Mouse (Mus musculus) liver, adult 2 months (tissue): Measurements from ENCODE around the gene Ets1. TPM values are rescaled to one million over a fixed set of nuclear protein-coding genes. Genes with fewer than 3 reads are reported as not detected.

Experiments used
- DNase-seq: peaks from one replicate; pipeline ENCODE4 v3.0.0-alpha.2; 2011; ENCODE audit warnings: low read depth, low spot score; ENCODE audit errors: extremely low read depth
- H3K27ac ChIP-seq: fragments of 200-500 bp; replicated peaks from 2 replicates; pipeline ENCODE4 v1.5.1; 2012; ENCODE audit warnings: low read depth, mild to moderate bottlenecking, control low read depth, inconsistent platforms, low read length; ENCODE audit not compliant: insufficient read depth
- H3K27me3 ChIP-seq: fragments of 200-500 bp; 2 replicates; pipeline ENCODE4 v1.6.1; 2012; ENCODE audit warnings: mild to moderate bottlenecking, moderate library complexity, low read length, inconsistent platforms; ENCODE audit not compliant: control insufficient read depth, insufficient read depth
- H3K36me3 ChIP-seq: fragments of 200-500 bp; 2 replicates; pipeline ENCODE4 v1.6.1; 2012; ENCODE audit warnings: low read length, inconsistent platforms; ENCODE audit not compliant: control insufficient read depth, insufficient read depth
- H3K4me1 ChIP-seq: fragments of 200-500 bp; 2 replicates; pipeline ENCODE4 v1.6.1; 2011; ENCODE audit warnings: low read length; ENCODE audit not compliant: control insufficient read depth, insufficient read depth
- H3K4me3 ChIP-seq: fragments of 200-500 bp; 2 replicates; pipeline ENCODE4 v1.5.1; 2011; ENCODE audit warnings: low read depth, mild to moderate bottlenecking, control low read depth, low read length, moderate library complexity; ENCODE audit not compliant: insufficient read depth
- H3K79me2 ChIP-seq: fragments of 200-500 bp; 2 replicates; pipeline ENCODE4 v1.6.1; 2012; ENCODE audit warnings: inconsistent platforms, mild to moderate bottlenecking, low read length, moderate library complexity; ENCODE audit not compliant: control insufficient read depth, insufficient read depth
- H3K9ac ChIP-seq: fragments of 200-500 bp; 2 replicates; pipeline ENCODE4 v1.6.1; 2012; ENCODE audit warnings: low read depth, mild to moderate bottlenecking, control low read depth, inconsistent platforms, low read length
- CTCF ChIP-seq: fragments of 200-500 bp; IDR thresholded peaks from 2 replicates; pipeline ENCODE4 v1.5.1; 2011; ENCODE audit warnings: low read depth, low read length, control low read depth
- POLR2A ChIP-seq: fragments of 200-500 bp; IDR thresholded peaks from 2 replicates; pipeline ENCODE4 v1.6.1; 2011; ENCODE audit warnings: low read length, control low read depth; ENCODE audit not compliant: insufficient read depth; ENCODE audit errors: extremely low read depth
- WGBS: fragments of 180-500 bp; shearing (Covaris S2); methylation state at CpG from one replicate; pipeline ENCODE4 v1.1.7; 2018; 5-methylcytosine and 5-hydroxymethylcytosine counted together
- polyA plus RNA-seq: library from polyadenylated mRNA; depleted of rRNA; stranded (reverse); fragments of >200 nt; gene quantifications from 2 replicates; pipeline ENCODE4 v1.2.3, GENCODE M21; 2012
- total RNA-seq: library from RNA; depleted of rRNA; stranded (reverse); fragments of >200 nt; gene quantifications from 2 replicates; pipeline ENCODE4 v1.2.3, GENCODE M21; 2014

Gene Ets1
- total and polyA plus RNA-seq, 2 experiments = 7.6 to 18.8 TPM

- no peaks in the 10 kb centered on the region for H3K27me3 ChIP-seq
- no peaks in the 10 kb centered on the region for H3K36me3 ChIP-seq
- H3K79me2 ChIP-seq = no peaks in the 10 kb centered on the region
- no peak overlapping the region for H3K4me3 ChIP-seq
- H3K4me1 ChIP-seq = no peaks in the 10 kb centered on the region; the same call in 1 of the 2 replicates
- no peak overlapping the region for H3K27ac ChIP-seq
- no peak overlapping the region for H3K9ac ChIP-seq
- TF ChIP-seq CTCF (no peak), POLR2A (no peak)
- no peak for DNase-seq
- WGBS = 96% methylated on average over 8 of the region's 8 CpGs
Measured at GRCm38 (mm10) chr9:32661071-32661470, 25.1 kb downstream of the Ets1 start.

GRCm38 (mm10) chr9:32661561-32661960 is 25.5 kb downstream of the Ets1 start:
- no peaks in the 10 kb centered on the region for H3K36me3 ChIP-seq
- 77% methylated on average over 4 of the region's 4 CpGs for WGBS
- no peak overlapping the region for H3K9ac ChIP-seq
- H3K27ac ChIP-seq = no peak overlapping the region
- no peaks in the 10 kb centered on the region for H3K79me2 ChIP-seq
- H3K4me3 ChIP-seq = no peak overlapping the region
- TF ChIP-seq POLR2A (no peak), CTCF (no peak)
- H3K4me1 ChIP-seq = no peaks in the 10 kb centered on the region; the same call in 1 of the 2 replicates
- H3K27me3 ChIP-seq = no peaks in the 10 kb centered on the region
- DNase-seq = no peak

DNA sequence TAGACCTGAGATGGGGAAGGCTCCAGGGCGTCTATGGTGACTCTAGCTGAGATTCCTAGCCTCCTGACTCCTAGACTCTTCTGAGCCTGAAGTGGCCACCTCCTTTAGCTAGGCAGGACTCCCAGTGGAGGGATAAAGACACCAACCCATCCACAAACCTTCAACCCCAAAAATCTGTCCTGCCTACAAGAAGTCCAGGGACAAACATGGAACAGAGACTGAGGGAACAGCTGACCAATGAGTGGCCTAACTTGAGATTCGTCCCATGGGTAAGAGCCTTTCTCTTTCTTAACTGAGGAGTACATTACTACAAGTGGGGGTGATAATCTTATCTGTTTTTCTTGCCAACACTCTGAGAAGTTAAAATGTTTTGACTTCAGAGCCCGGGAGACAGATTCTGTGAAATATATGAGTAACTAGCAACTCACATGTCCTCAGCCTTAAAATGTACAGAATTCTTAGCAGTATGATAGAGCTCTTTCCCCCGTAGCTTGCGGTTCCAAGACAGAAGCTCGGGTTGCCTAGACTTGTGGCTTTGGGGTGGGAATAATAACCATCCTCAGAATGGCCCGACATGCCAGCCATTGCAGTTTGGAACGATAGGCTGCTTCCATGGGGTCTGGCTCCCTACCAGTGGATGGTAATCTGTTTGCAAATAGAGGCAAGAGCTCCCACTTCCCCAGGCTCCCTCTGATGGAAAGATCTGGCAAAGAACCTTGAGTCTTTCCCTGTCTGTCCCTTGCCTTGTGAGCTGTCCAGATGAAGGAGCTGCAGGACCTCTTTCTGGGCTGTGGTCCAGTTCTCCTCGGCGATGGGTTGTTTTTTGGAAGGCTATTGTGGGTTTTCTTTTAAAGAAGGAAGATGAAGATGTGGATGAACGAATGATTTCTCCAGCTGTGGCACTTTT is 30.8 kb downstream of the Ets1 start:
- H3K27ac ChIP-seq = no peak overlapping the region
- no peak for DNase-seq

GRCm38 (mm10) chr9:32667518-32667908 is 31.5 kb downstream of the Ets1 start:
- H3K4me3 ChIP-seq = no peak overlapping the region
- H3K9ac ChIP-seq = no peak overlapping the region
- H3K27me3 ChIP-seq = no peaks in the 10 kb centered on the region
- TF ChIP-seq CTCF (no peak), POLR2A (no peak)
- DNase-seq = no peak
- WGBS = 74% methylated on average over 7 of the region's 7 CpGs
- H3K36me3 ChIP-seq = no peaks in the 10 kb centered on the region
- H3K4me1 ChIP-seq = no peaks in the 10 kb centered on the region
- no peak overlapping the region for H3K27ac ChIP-seq
- H3K79me2 ChIP-seq = no peaks in the 10 kb centered on the region

More for the DNA sequence above, 30.8 kb downstream of the Ets1 start:
- no peaks in the 10 kb centered on the region for H3K79me2 ChIP-seq
- H3K9ac ChIP-seq = no peak overlapping the region
- WGBS = 57% methylated on average over 11 of the region's 11 CpGs
- H3K36me3 ChIP-seq = no peaks in the 10 kb centered on the region
- H3K4me3 ChIP-seq = no peak overlapping the region
- TF ChIP-seq POLR2A = no peak
- no peak for TF ChIP-seq CTCF
- H3K27me3 ChIP-seq = no peaks in the 10 kb centered on the region
- no peaks in the 10 kb centered on the region for H3K4me1 ChIP-seq

DNA sequence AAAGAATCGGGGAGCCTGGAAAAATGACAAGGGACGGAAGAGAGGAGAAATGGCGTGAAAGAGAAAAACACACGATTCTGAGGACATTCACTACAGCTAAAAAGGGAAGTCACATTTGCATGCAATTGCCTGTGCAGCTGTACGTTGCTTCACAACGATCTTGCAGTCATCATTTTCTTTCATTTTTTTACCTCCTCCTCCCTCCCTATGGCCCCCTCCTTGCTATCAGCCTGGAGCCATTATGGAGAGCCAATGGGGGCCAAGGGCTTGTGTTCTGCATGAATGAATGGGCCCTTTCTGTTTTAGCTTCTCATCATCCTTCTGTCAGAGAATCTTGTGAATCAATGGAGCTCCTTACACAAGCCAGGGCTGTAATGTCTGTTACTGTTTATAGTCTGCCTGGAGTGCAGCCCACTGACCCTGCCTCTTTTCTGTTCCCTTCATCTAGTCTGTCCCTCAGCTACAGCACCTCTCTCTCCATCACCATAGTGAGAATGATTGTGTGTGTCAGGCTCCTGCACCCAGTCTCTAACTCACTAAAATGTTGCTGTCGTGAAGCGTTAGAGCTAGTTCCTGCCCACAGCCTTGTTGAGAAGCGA is 32.2 kb downstream of the Ets1 start:
- Histone ChIP-seq H3K4me3 (no peak overlapping the region), H3K9ac (no peak overlapping the region), H3K36me3 (no peaks in the 10 kb centered on the region), H3K4me1 (0 out of 2 replicates have a peak, but pooled peaks cover 1% of the 10 kb centered on the region), H3K79me2 (no peaks in the 10 kb centered on the region), H3K27me3 (no peaks in the 10 kb centered on the region), H3K27ac (no peak overlapping the region)
- DNase-seq = no peak
- TF ChIP-seq CTCF = no peak
- WGBS = 81% methylated on average over 9 of the region's 9 CpGs

GRCm38 (mm10) chr9:32669397-32669796 is 33.4 kb downstream of the Ets1 start:
- Histone ChIP-seq H3K79me2 (no peaks in the 10 kb centered on the region), H3K27ac (no peak overlapping the region), H3K27me3 (no peaks in the 10 kb centered on the region), H3K36me3 (no peaks in the 10 kb centered on the region), H3K4me1 (0 out of 2 replicates have a peak, but pooled peaks cover 1% of the 10 kb centered on the region), H3K9ac (no peak overlapping the region), H3K4me3 (no peak overlapping the region)
- WGBS = 44% methylated on average over 2 of the region's 2 CpGs
- TF ChIP-seq CTCF (no peak), POLR2A (no peak)
- no peak for DNase-seq
